Mouse (Mus musculus) left cerebral cortex, postnatal 4 days (tissue): ENCODE data around the gene Dbh. TPM values are rescaled to one million over a fixed set of nuclear protein-coding genes. Genes with fewer than 3 reads are reported as not detected.

ENCODE experiments used
- DNase-seq: peaks from one replicate; pipeline ENCODE4 v3.0.0-alpha.2; 2022
- intact Hi-C: fragments of 180-260 bp; cut with DNase I; formaldehyde crosslinking; loops from one replicate; pipeline ENCODE4 v1.15.1; 2025
- total RNA-seq, 2 experiments: library from RNA; stranded (reverse); gene quantifications; 2 replicates each; pipeline ENCODE4 v1.2.3; 2021

Gene Dbh
- total RNA-seq, 2 experiments from 2014 or later = 0.30 to 0.58 TPM

- no peak for DNase-seq
- intact Hi-C loops = no loop called here
Observed at GRCm38 (mm10) chr2:27161526-27161925, 3.5 kb upstream of the Dbh start.

DNA sequence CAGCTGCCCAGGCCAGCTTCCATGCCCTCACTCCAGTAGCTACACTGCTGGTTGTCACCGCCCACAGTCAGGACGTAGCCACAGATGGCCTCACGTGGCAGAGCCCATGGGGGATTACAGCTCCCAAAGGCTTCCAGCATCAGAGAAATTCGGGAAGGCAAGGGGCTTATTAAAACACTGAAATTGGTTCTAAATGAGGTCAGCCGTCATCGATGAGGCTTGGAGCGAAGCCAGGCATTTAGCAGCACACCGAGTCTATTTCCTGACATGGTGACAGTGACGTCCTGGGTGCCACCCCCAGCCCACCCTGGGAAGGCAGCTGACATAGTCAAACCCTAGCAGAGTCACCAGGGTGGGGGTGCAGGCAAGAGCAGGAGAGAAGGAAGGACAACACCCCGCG lies 2.4 kb upstream of the Dbh start:
- intact Hi-C loops = no loop called here
- no peak for DNase-seq

DNA sequence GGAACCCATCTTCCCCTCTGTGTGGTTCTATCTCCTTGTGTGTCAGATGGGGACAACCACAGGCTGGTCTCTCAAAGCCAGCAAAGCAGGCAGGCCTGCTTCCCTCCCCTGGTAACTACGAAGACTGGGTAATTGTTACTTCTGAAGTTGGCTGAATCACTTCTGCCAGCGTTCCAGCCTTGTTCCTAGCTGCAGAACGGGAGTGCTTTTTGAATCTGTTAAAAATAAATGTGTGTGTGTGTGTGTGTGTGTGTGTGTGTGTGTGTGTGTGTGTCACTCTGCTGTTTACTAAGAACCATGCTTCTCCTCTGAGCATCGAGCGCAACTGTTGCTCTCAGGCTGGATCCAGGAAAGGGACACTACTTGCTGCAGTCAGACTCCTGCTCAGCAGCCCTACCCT lies 1.2 kb upstream of the Dbh start:
- no peak for DNase-seq
- intact Hi-C loops = no loop called here

DNA sequence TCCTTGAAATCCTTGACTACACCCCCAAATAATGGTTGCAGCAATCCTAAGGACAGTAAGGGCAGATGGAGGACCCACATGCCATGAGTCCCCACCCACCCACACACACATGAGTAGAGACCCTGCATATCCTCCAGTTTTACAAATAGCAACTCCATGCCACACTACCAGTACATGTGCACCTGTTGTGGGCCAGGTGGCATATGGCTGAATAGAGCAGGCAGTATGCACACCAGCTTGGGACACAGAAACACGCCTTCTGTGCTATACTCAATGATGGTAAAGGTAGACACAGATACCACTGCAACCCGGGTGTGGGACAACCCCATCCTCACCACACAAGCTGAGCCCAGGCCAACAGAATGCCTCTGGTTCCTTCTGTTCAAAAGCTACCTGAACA lies 1.0 kb downstream of the Dbh start:
- intact Hi-C loops = no loop called here
- DNase-seq = no peak

DNA sequence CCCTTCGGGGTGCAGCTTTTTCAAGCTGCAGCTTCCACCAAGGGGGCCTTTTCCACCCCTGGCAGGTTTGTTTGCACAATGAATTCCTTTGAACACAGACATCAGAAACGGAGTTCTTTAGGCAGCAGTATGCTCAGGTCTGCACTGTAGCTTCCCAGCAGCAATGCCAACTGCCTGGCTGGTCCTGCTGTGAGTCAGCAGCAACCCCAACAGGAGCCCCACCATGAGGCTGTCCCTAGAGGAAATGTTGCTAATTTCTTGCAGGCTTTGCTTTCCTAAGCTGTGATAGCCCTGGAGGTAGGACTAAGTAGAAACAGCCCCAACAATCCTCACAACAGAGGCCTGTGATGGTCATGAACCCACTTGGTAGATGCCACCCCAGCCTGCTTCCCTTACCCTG lies 2.0 kb downstream of the Dbh start:
- no peak for DNase-seq
- intact Hi-C loops = no loop called here

DNA sequence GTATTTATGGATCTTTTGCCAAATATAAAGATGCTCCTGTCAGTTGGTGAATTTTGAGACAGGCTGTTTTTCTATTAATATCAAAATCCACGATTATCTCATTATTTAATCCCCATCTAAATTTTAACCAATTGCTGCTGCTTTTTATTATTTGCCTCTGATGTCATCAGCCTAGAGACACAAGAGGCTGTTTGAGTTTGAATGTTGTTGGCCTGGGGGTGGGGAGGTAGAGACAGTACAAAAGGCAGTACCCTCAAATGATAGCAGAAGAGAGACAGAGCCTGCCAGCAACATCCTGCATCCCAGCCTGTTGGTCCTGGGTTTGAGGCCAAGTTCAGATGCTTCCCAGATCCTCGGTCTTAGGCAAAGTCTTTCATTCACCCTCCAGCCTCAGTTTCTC lies 9.2 kb downstream of the Dbh start:
- intact Hi-C loops = no loop called here
- DNase-seq = no peak

DNA sequence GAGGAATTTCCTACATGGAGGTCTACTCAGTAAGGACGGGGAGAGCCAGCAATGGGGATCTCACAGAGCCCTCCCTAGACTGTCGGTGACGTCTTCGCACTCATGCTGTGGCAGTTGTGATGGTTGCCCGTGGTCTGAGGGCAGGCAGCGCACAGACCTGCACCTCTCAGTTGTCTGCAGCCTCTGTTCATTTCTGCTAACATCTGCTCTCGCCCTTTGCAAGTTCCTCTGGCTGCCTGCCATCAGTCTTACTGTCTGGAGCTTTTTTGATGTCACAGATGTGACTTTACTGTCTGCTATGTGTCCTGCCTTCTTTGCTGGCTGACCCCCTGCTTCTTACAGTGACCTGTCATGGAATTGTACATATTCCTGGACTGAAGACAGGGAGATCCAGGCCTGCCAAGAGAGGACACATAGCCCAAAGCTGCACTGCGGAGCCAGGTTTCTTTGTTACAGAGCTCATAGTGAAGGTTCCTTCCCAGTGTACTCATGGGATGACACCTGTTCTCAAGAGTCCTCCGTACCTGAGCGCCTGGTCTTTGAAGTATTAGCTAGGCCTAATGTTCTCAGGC lies 10.7 kb downstream of the Dbh start:
- intact Hi-C loops = no loop called here
- DNase-seq = peak; percentile 35

DNA sequence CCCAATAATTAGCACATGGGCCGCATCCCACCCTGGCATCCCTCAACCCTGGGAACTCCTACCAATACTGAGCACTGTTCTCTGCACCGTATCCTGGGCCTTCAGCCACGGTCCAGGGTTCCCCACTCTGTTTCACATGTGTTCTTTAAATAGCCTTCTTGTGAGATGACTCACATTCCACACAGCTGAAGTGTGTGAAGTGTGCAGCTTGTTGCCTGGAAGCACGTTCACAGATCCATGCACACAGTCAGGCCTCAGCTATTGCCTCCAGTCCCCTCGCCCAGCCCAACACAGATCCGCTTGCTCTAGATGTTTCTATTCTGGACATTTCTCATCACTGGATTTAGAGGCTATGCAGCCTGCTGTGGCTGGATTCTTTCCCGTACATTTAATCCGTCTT lies 14.1 kb downstream of the Dbh start:
- intact Hi-C loops = no loop called here
- DNase-seq = no peak

DNA sequence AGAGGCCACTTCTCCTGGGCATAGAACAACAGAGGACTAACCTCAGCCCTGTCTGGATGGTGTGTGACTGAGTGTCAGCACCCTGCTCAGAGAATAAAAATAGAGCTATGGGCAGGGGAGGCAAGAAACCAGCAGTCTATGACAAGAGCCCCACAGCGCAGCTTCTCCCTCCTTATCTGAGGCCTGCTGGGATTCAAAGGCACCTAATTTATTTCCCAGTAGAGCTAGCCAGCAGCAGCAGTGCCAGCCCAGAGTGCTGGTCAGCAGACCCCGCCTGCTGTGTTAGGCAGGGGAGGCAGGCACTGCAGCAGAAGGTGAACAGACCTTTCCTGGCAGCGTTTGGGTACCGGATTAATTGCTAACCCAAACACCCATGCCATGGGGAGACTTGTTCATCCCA lies 16.9 kb downstream of the Dbh start:
- DNase-seq = no peak
- intact Hi-C loops = no loop called here

GRCm38 (mm10) chr2:27183734-27184133 lies 18.7 kb downstream of the Dbh start:
- intact Hi-C loops = no loop called here
- no peak for DNase-seq

GRCm38 (mm10) chr2:27187531-27187930 lies 22.5 kb downstream of the Dbh start:
- intact Hi-C loops = no loop called here
- DNase-seq = no peak

- no peak for DNase-seq
- intact Hi-C loops = no loop called here
Observed at GRCm38 (mm10) chr2:27189994-27190393, 25.0 kb downstream of the Dbh start.

GRCm38 (mm10) chr2:27198551-27199246 lies 33.7 kb downstream of the Dbh start:
- intact Hi-C loops = no loop called here
- no peak for DNase-seq

DNA sequence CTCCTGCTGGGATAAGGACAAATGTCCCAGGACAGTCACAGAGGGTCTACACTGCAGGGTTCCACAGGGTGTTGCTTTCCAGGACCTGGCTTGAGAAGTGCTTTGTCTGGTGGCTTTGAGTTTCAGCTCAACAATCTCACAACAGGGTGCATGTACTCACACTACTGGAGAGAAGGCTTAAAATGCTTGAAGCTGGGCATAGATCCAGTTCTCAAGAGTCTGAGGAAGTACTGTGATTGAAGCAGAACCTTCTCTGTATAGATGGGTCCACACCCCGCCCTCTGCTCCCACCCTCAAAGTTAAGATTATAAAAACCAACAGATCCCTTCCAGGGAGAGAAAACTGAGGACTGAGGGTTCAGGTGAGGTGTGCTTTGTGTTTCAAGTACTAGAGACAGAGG lies 35.6 kb downstream of the Dbh start:
- intact Hi-C loops = no loop called here
- no peak for DNase-seq

- no peak for DNase-seq
- intact Hi-C loops = no loop called here
Observed at GRCm38 (mm10) chr2:27205666-27206065, 40.6 kb downstream of the Dbh start.

- DNase-seq = no peak
- intact Hi-C loops = no loop called here
Observed at GRCm38 (mm10) chr2:27206128-27206797, 41.2 kb downstream of the Dbh start.

GRCm38 (mm10) chr2:27207126-27207525 lies 42.1 kb downstream of the Dbh start:
- intact Hi-C loops = no loop called here
- DNase-seq = no peak

DNA sequence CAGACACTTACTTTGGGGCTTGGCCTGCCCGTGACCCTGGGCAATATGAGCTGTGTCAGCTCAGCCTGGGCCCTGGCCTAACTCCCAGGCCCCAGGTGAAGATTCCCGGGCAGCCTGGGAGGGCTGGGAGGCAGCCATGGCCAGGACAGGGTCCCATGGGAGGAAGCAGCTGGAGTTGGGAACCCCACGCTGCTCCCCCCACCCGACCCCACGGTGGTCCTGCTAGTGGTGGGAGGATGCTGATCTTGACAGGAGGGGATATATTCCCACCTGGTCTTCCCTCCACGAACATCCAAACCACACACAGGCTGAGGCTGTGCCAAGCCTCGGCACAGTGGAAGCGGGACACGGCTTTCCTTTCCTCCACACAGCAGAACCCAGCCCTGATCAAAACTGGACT lies 44.3 kb downstream of the Dbh start:
- intact Hi-C loops = no loop called here
- no peak for DNase-seq

DNA sequence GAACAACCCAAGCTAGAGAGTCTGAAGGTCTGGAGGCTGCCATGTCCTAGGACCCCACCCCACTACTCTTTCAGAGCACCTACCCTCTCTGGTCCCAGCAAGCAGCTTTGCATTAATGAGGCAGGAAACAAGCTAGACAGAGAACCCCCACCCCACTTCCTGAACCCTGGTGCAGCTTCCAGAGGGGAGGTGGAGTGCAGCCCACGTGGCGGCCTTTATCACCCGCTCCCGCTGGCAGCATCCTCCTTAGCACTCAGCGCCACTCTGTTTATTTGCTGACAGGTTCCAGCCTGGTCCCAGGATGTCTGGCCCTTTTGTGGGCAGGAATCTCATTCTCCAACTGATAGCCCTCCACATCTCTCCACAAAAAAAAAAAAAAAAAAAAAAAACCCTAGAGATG lies 44.8 kb downstream of the Dbh start:
- no peak for DNase-seq

GRCm38 (mm10) chr2:27210255-27210654 lies 45.2 kb downstream of the Dbh start:
- DNase-seq = peak; percentile 56

More for the DNA sequence above, 44.8 kb downstream of the Dbh start:
- intact Hi-C loops = no loop called here

DNA sequence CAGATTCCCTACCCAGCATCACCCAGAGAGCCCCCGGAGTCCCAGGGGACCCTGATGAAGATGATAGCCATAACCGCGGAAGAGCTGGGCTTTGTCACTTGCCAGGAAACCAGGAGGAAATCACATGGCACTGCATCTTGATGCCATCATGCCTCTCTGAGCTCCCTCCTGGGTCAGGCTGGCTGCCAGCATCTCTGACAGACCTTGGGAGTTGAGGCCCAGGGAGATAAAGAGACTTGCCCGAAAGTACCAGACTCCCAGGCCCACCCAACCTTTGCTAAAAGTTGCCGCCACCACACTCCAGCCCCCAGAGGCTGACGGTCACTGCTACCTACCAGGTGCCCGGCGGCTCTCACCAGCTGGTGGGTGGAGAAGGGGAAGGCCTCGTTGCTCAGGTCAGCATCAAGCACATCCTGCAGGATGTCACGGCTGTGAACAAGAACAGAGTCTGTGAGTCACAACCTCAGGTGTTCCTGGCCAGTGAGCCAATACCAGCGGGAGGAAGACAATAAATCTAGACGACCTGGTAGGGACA lies 45.7 kb downstream of the Dbh start:
- DNase-seq = peak; percentile 71
- intact Hi-C loops = no loop called here

More at GRCm38 (mm10) chr2:27210255-27210654, 45.2 kb downstream of the Dbh start:
- intact Hi-C loops = no loop called here
